11 mouse cellular contexts compared by ENCODE assay signal in genomic region chr17:48454688-48455087, GRCm38 (mm10). TPM values are rescaled to one million over a fixed set of nuclear protein-coding genes. Genes with fewer than 3 reads are reported as not detected.
DNase-seq lines count a peak whose midpoint lies in the region; ATAC-seq and TF ChIP-seq lines count a peak whose summit lies in the region.
"Had no signal": no experiment of that assay in that cellular context is flagged by ENCODE, and none has a peak within 500 bp of the region (broad histone marks: within the 10 kb centered on the region; RNA-seq: fewer than 3 reads in every experiment).

Gene Unc5cl (plus strand): TSS chr17:48454901.

- H3K4me1 ChIP-seq in erythroblast, embryonic 14.5 days (ENCODE audit: control insufficient read depth), result peaks cover 85% of the 10 kb centered on the region
- H3K4me1 ChIP-seq in lung, adult 2 months (ENCODE audit: control insufficient read depth, insufficient read depth, low read length), result no peaks in the 10 kb centered on the region
- peaks cover 2% of the 10 kb centered on the region; the same call in 1 of the 2 replicates for H3K4me1 ChIP-seq in hindbrain, embryonic 16.5 days (ENCODE audit: control insufficient read depth, insufficient read depth, low read depth, low read length)
- peaks cover 4% of the 10 kb centered on the region; the same call in 1 of the 2 replicates for H3K4me1 ChIP-seq in hindbrain, embryonic 12.5 days
- H3K4me1 ChIP-seq: embryonic facial prominence, embryonic 12.5 days; neural tube, embryonic 12.5 days had no signal

- TF ChIP-seq POLR2A in lung, adult 2 months (IDR thresholded peaks at IDR 0.05; ENCODE audit: borderline replicate concordance, extremely low read depth, low read depth, low read length), result no peak

- no peak within 1 kb of the TSS for H3K27ac ChIP-seq in hindbrain, embryonic 16.5 days (ENCODE audit: low read depth, low read length)
- no peak within 1 kb of the TSS for H3K27ac ChIP-seq in hindbrain, embryonic 12.5 days
- H3K27ac ChIP-seq: embryonic facial prominence, embryonic 12.5 days; left cerebral cortex, adult 2 months; neural tube, embryonic 12.5 days had no signal

- WGBS in lung, adult 2 months, result 53% methylated on average over 11 of the region's 11 CpGs
- 69% methylated on average over 11 of the region's 11 CpGs for WGBS in hindbrain, embryonic 16.5 days
- 65% methylated on average over 11 of the region's 11 CpGs for WGBS in hindbrain, embryonic 12.5 days

- no peak within 1 kb of the TSS for H3K4me2 ChIP-seq in hindbrain, embryonic 16.5 days (ENCODE audit: low read length)
- H3K4me2 ChIP-seq in hindbrain, embryonic 12.5 days (replicated peaks), result no peak within 1 kb of the TSS
- H3K4me2 ChIP-seq: embryonic facial prominence, embryonic 12.5 days; neural tube, embryonic 12.5 days had no signal

- no peaks in the 10 kb centered on the region for H3K27me3 ChIP-seq in erythroblast, embryonic 14.5 days (ENCODE audit: control insufficient read depth)
- H3K27me3 ChIP-seq in hindbrain, embryonic 16.5 days (replicated peaks; ENCODE audit: control insufficient read depth, insufficient read depth, low read length), result no peaks in the 10 kb centered on the region
- H3K27me3 ChIP-seq in hindbrain, embryonic 12.5 days, result no peaks in the 10 kb centered on the region
- H3K27me3 ChIP-seq: embryonic facial prominence, embryonic 12.5 days; neural tube, embryonic 12.5 days had no signal

- TF ChIP-seq CTCF in lung, adult 2 months (IDR thresholded peaks at IDR 0.05; ENCODE audit: insufficient read depth, low read length), result no peak

- peak within 1 kb of the TSS; percentile 68 for H3K4me3 ChIP-seq in erythroblast, embryonic 14.5 days (replicated peaks)
- H3K4me3 ChIP-seq in lung, adult 2 months (replicated peaks; ENCODE audit: extremely low read depth, low read depth, low read length), result no peak within 1 kb of the TSS
- no peak within 1 kb of the TSS for H3K4me3 ChIP-seq in hindbrain, embryonic 16.5 days (ENCODE audit: low read length)
- no peak within 1 kb of the TSS for H3K4me3 ChIP-seq in hindbrain, embryonic 12.5 days
- H3K4me3 ChIP-seq: embryonic facial prominence, embryonic 12.5 days; left cerebral cortex, adult 2 months; neural tube, embryonic 12.5 days had no signal

- H3K9me3 ChIP-seq in erythroblast, embryonic 14.5 days (ENCODE audit: control insufficient read depth, low read length), result no peaks in the 10 kb centered on the region
- H3K9me3 ChIP-seq in hindbrain, embryonic 16.5 days (ENCODE audit: control insufficient read depth, low read length), result no peaks in the 10 kb centered on the region
- no peaks in the 10 kb centered on the region for H3K9me3 ChIP-seq in hindbrain, embryonic 12.5 days (replicated peaks)
- H3K9me3 ChIP-seq: embryonic facial prominence, embryonic 12.5 days; neural tube, embryonic 12.5 days had no signal

- peaks cover 20% of the 10 kb centered on the region for H3K36me3 ChIP-seq in erythroblast, embryonic 14.5 days (ENCODE audit: control insufficient read depth)
- H3K36me3 ChIP-seq in hindbrain, embryonic 16.5 days (ENCODE audit: control insufficient read depth, insufficient read depth, low read length), result no peaks in the 10 kb centered on the region
- H3K36me3 ChIP-seq in hindbrain, embryonic 12.5 days, result no peaks in the 10 kb centered on the region
- H3K36me3 ChIP-seq: embryonic facial prominence, embryonic 12.5 days; neural tube, embryonic 12.5 days had no signal

- no peak within 1 kb of the TSS for H3K9ac ChIP-seq in hindbrain, embryonic 16.5 days (ENCODE audit: low read depth, low read length)
- H3K9ac ChIP-seq in hindbrain, embryonic 12.5 days, result no peak within 1 kb of the TSS
- H3K9ac ChIP-seq: embryonic facial prominence, embryonic 12.5 days; neural tube, embryonic 12.5 days had no signal

- ATAC-seq in hindbrain, embryonic 16.5 days, result no peak
- ATAC-seq in hindbrain, embryonic 12.5 days (ENCODE audit: low FRiP score), result no peak

- DNase-seq in thymus, postnatal 0 days (ENCODE audit: low spot score), result no peak
- no peak for DNase-seq in thymus, postnatal 25 days
- DNase-seq in lung, adult 2 months, result peak; percentile 26
- no peak for DNase-seq in right cerebral cortex, postnatal 10 days (ENCODE audit: low spot score in 2 of 2)
- DNase-seq: gastrocnemius, postnatal 14 days had no signal

RNA-seq across cellular contexts. Expression of gene Unc5cl, which starts in this region (rescaled TPM):
- polyA plus RNA-seq in thymus, postnatal 0 days (2015; fragmentation: Nextera tagmentation; extraction: Ambion mirVana), result 17.2 and 21.6 TPM in 2 replicates
- 1.5 and 1.6 TPM in 2 replicates for polyA plus RNA-seq in erythroblast, embryonic 14.5 days (2012)
- polyA plus RNA-seq in lung, adult 2 months (2012; rRNA removed), result 0.85 and 1.1 TPM in 2 replicates
- polyA plus RNA-seq in hindbrain, embryonic 16.5 days (2015; fragmentation: Nextera tagmentation; extraction: Ambion mirVana), result 0.15 and 0.39 TPM in 2 replicates
- polyA plus RNA-seq in hindbrain, embryonic 12.5 days (2016; fragmentation: Nextera tagmentation; extraction: Ambion mirVana), result 0.26 and 0.49 TPM in 2 replicates
- polyA plus RNA-seq: neural tube, embryonic 12.5 days had no signal
